Mouse (Mus musculus) gastrocnemius, postnatal 14 days (tissue): ENCODE data around the gene Phactr3. TPM values are rescaled to one million over a fixed set of nuclear protein-coding genes. Genes with fewer than 3 reads are reported as not detected.
A peak's percentile ranks its signal among the peaks of the same experiment; 100 is the strongest.

Experiments used
- DNase-seq: peaks from one replicate; pipeline ENCODE4 v3.0.0; 2021; ENCODE audit warnings: mixed read lengths
- intact Hi-C: fragments of 180-260 bp; cut with DNase I; formaldehyde crosslinking; loops from one replicate; pipeline ENCODE4 v1.15.1; 2025; ENCODE audit warnings: low total_unique reads
- total RNA-seq, 2 experiments: library from RNA; stranded (reverse); gene quantifications; 2 replicates each; pipeline ENCODE4 v1.2.3; 2021

The Phactr3 gene
- total RNA-seq, 2 experiments from 2014 or later: 0.10 TPM; not detected in 1

- intact Hi-C loops: no loop called here
- no peak for DNase-seq
Measured at GRCm38 (mm10) chr2:178240886-178241285, 122.1 kb downstream of the Phactr3 start.

- DNase-seq: no peak
- intact Hi-C loops: no loop called here
Measured at GRCm38 (mm10) chr2:178241374-178241773, 122.6 kb downstream of the Phactr3 start.

- intact Hi-C loops: no loop called here
- no peak for DNase-seq
Measured at GRCm38 (mm10) chr2:178242996-178243395, 124.2 kb downstream of the Phactr3 start.

GRCm38 (mm10) chr2:178244866-178245265 is 126.1 kb downstream of the Phactr3 start:
- intact Hi-C loops: no loop called here
- DNase-seq: no peak

- intact Hi-C loops: no loop called here
Measured at GRCm38 (mm10) chr2:178245841-178246240, 127.1 kb downstream of the Phactr3 start.

GRCm38 (mm10) chr2:178246767-178247166 is 128.0 kb downstream of the Phactr3 start:
- intact Hi-C loops: no loop called here
- no peak for DNase-seq

More at GRCm38 (mm10) chr2:178245841-178246240, 127.1 kb downstream of the Phactr3 start:
- no peak for DNase-seq

GRCm38 (mm10) chr2:178247274-178247673 is 128.5 kb downstream of the Phactr3 start:
- no peak for DNase-seq
- intact Hi-C loops: no loop called here

- intact Hi-C loops: no loop called here
- DNase-seq: no peak
Measured at GRCm38 (mm10) chr2:178257117-178257825, 138.5 kb downstream of the Phactr3 start.

GRCm38 (mm10) chr2:178257986-178258555 is 139.3 kb downstream of the Phactr3 start:
- no peak for DNase-seq
- intact Hi-C loops: no loop called here

- intact Hi-C loops: no loop called here
Measured at GRCm38 (mm10) chr2:178263055-178263454, 144.3 kb downstream of the Phactr3 start.

GRCm38 (mm10) chr2:178264389-178264788 is 145.6 kb downstream of the Phactr3 start:
- intact Hi-C loops: loop anchor here (2.0 kb wide), 1 partner anchor 126 kb away; no protein-coding TSS in a partner anchor
- DNase-seq: peak; percentile 74

More at GRCm38 (mm10) chr2:178263055-178263454, 144.3 kb downstream of the Phactr3 start:
- DNase-seq: no peak

GRCm38 (mm10) chr2:178265454-178265853 is 146.7 kb downstream of the Phactr3 start:
- DNase-seq: no peak
- intact Hi-C loops: loop anchor here (2.0 kb wide), 1 partner anchor 127 kb away; no protein-coding TSS in a partner anchor

GRCm38 (mm10) chr2:178270794-178271193 is 152.0 kb downstream of the Phactr3 start:
- intact Hi-C loops: no loop called here
- DNase-seq: no peak

GRCm38 (mm10) chr2:178272350-178272749 is 153.6 kb downstream of the Phactr3 start:
- intact Hi-C loops: no loop called here

GRCm38 (mm10) chr2:178274126-178274525 is 155.4 kb downstream of the Phactr3 start:
- DNase-seq: no peak
- intact Hi-C loops: no loop called here

More at GRCm38 (mm10) chr2:178272350-178272749, 153.6 kb downstream of the Phactr3 start:
- no peak for DNase-seq

GRCm38 (mm10) chr2:178277206-178277605 is 158.4 kb downstream of the Phactr3 start:
- intact Hi-C loops: no loop called here
- peak; percentile 67 for DNase-seq

GRCm38 (mm10) chr2:178281183-178281582 is 162.4 kb downstream of the Phactr3 start:
- DNase-seq: no peak
- intact Hi-C loops: no loop called here

- DNase-seq: peak; percentile 14
- intact Hi-C loops: no loop called here
Measured at GRCm38 (mm10) chr2:178287285-178287684, 168.5 kb downstream of the Phactr3 start.

GRCm38 (mm10) chr2:178288666-178289065 is 169.9 kb downstream of the Phactr3 start:
- intact Hi-C loops: no loop called here
- DNase-seq: no peak

- intact Hi-C loops: no loop called here
- DNase-seq: no peak
Measured at GRCm38 (mm10) chr2:178303453-178304187, 184.8 kb downstream of the Phactr3 start.
